Mouse (Mus musculus): ENCODE measurements around the gene Prkd2. TPM values are rescaled to one million over a fixed set of nuclear protein-coding genes. Genes with fewer than 3 reads are reported as not detected.

Gene Prkd2
- total RNA-seq, 2 experiments from 2014 or later, result 5.2 to 14.2 TPM

GRCm38 (mm10) chr7:16851636-16852035 lies 8.9 kb downstream of the Prkd2 start:
- no peak for ATAC-seq (replicated peaks; ENCODE audit: low FRiP score, low TSS enrichment, poor library complexity, severe bottlenecking)

DNA sequence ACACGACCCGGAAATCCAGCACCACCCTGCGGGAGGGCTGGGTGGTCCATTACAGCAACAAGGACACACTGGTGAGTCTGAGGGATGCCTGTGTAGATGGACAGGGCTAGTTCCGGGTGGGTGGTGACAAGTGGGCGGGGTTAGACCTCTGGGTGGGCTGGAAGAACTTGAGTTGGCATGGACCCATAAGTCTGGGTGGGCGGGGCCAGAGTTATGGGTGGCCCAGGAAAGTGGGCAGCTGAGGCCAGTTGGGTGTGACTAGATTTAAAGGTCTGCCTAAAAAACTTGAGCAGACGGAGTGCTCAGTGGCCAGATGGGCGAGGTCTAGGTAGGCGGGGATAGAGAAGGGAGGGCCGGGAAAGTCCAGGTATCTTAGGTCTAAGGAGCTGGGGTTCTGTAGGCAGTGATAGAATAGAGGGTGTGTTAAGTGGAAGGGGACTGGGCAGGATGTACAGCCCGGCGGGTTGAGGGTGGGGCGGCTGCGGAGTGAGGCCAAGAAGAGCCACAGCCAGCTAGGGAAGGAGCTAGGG lies 10.7 kb downstream of the Prkd2 start:
- no peak for ATAC-seq (replicated peaks; ENCODE audit: low FRiP score, low TSS enrichment, poor library complexity, severe bottlenecking)

GRCm38 (mm10) chr7:16858336-16858735 lies 15.6 kb downstream of the Prkd2 start:
- ATAC-seq (replicated peaks; ENCODE audit: low FRiP score, low TSS enrichment, poor library complexity, severe bottlenecking), result peak; percentile 69

DNA sequence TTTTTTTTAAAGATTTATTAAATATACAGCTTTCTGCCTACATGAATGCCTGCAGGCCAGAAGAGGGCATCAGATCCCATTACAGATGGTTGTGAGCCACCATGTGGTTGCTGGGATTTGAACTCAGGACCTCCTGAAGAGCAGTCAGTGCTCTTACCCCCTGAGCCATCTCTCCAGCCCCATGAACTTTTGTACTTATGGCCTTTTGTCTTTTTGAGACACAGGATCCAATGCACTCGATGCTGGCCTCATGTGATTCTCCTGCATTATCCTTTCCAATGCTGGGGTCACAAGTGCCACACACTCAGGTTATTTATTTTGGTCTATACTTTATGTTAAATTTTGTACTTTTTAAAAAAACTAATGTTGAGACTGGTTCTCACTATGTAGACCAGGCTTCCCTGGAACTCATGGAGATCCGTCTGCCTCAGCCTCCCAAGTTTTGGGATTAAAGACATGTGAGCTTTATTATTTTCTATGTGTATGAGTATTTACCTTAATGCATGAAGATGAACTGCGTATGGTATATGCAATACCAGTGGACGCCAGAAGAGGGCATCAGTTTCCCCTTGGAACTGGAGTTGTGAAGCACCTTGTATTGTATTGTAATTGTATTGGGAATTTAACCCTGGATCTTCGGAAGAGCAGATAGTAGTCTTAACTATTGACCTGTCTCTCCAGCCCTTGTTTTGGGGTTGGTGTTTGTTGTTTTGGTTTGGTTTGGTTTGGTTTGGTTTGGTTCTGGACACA lies 17.4 kb downstream of the Prkd2 start:
- 0 out of 2 replicates have a peak, but pooled peaks have one; percentile 43 for ATAC-seq (replicated peaks; ENCODE audit: low FRiP score, low TSS enrichment, poor library complexity, severe bottlenecking)

DNA sequence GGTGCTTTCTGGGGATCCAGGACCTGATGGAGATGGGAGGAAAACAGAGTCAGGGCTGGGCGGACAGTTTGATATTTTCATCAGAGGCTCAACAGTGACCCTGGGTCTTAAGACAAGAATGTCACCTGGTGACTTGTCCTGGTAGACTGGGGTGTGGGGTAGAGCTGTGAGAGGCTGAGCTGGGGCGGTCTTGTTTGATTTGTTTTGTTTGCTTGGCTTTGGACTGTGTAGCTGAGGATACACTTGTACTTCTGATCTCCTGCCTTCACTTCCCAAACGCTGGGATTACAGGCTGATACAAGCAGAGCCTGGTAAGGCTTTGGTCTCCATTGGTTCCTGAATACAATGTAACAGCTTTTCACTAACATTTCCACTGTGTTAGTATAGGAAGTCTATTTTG lies 24.8 kb downstream of the Prkd2 start:
- ATAC-seq (replicated peaks; ENCODE audit: low FRiP score, low TSS enrichment, poor library complexity, severe bottlenecking), result no peak

- ATAC-seq (replicated peaks; ENCODE audit: low FRiP score, low TSS enrichment, poor library complexity, severe bottlenecking), result no peak
Observed at GRCm38 (mm10) chr7:16869497-16869896, 26.8 kb downstream of the Prkd2 start.

- no peak for ATAC-seq (replicated peaks; ENCODE audit: low FRiP score, low TSS enrichment, poor library complexity, severe bottlenecking)
Observed at GRCm38 (mm10) chr7:16871600-16871999, 28.9 kb downstream of the Prkd2 start.

GRCm38 (mm10) chr7:16872478-16872877 lies 29.8 kb downstream of the Prkd2 start:
- no peak for ATAC-seq (replicated peaks; ENCODE audit: low FRiP score, low TSS enrichment, poor library complexity, severe bottlenecking)

GRCm38 (mm10) chr7:16873392-16873791 lies 30.7 kb downstream of the Prkd2 start:
- no peak for ATAC-seq (replicated peaks; ENCODE audit: low FRiP score, low TSS enrichment, poor library complexity, severe bottlenecking)

- ATAC-seq (replicated peaks; ENCODE audit: low FRiP score, low TSS enrichment, poor library complexity, severe bottlenecking), result peak; percentile 64
Observed at GRCm38 (mm10) chr7:16874190-16874589, 31.5 kb downstream of the Prkd2 start.

- ATAC-seq (replicated peaks; ENCODE audit: low FRiP score, low TSS enrichment, poor library complexity, severe bottlenecking), result peak; percentile 92
Observed at GRCm38 (mm10) chr7:16874756-16875309, 32.1 kb downstream of the Prkd2 start.

GRCm38 (mm10) chr7:16875310-16875325 lies 32.4 kb downstream of the Prkd2 start, which contains the start of gene Dact3:
TSS of gene Dact3 (plus strand) at chr7:16875317.
- no peak for ATAC-seq (replicated peaks; ENCODE audit: low FRiP score, low TSS enrichment, poor library complexity, severe bottlenecking)

- ATAC-seq (replicated peaks; ENCODE audit: low FRiP score, low TSS enrichment, poor library complexity, severe bottlenecking), result no peak
Observed at GRCm38 (mm10) chr7:16875326-16875725, 32.6 kb downstream of the Prkd2 start.

- no peak for ATAC-seq (replicated peaks; ENCODE audit: low FRiP score, low TSS enrichment, poor library complexity, severe bottlenecking)
Observed at GRCm38 (mm10) chr7:16876006-16876405, 33.3 kb downstream of the Prkd2 start.

DNA sequence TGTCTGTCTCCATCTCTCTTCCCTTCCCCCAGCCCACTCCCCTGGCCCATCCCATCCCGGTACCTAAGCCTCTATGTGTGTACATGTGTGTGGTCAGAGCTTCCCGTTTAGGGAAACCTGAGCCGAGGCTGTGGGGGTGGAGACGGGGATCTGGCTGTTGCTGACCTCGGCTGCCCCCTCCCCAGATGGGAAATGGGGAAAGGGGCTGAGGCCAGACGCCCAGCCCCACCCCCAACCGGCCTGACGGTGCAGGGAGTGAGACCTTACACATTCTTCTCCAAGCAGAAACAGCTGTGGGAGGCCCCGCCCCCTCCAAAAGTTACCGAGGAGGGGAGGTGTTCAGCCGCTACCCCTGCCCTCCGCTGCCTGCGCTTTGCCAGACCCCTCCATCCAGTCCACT lies 33.9 kb downstream of the Prkd2 start:
- no peak for ATAC-seq (replicated peaks; ENCODE audit: low FRiP score, low TSS enrichment, poor library complexity, severe bottlenecking)

GRCm38 (mm10) chr7:16877717-16878116 lies 35.0 kb downstream of the Prkd2 start:
- ATAC-seq (replicated peaks; ENCODE audit: low FRiP score, low TSS enrichment, poor library complexity, severe bottlenecking), result no peak

GRCm38 (mm10) chr7:16879796-16880547 lies 37.3 kb downstream of the Prkd2 start:
- no peak for ATAC-seq (replicated peaks; ENCODE audit: low FRiP score, low TSS enrichment, poor library complexity, severe bottlenecking)

DNA sequence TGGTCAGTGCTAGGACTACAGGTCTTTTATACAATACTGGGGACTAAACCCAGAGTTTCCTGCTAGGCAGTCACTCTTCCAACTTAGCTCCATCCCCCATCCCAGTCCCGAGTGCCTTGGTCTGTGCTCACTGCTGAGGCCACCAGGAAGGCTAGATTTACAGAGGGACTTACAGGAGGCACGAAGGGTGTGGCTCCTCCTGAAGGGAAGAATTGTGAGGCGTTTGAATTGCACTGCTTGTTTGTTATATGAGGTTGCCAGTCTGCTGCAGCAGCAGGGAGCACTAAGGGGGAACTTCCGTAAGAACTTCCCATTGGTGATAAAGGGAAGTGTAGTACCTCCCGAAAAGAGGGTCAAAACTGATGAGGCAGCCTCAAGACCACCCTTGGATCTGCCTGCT lies 37.9 kb downstream of the Prkd2 start:
- ATAC-seq (replicated peaks; ENCODE audit: low FRiP score, low TSS enrichment, poor library complexity, severe bottlenecking), result no peak

DNA sequence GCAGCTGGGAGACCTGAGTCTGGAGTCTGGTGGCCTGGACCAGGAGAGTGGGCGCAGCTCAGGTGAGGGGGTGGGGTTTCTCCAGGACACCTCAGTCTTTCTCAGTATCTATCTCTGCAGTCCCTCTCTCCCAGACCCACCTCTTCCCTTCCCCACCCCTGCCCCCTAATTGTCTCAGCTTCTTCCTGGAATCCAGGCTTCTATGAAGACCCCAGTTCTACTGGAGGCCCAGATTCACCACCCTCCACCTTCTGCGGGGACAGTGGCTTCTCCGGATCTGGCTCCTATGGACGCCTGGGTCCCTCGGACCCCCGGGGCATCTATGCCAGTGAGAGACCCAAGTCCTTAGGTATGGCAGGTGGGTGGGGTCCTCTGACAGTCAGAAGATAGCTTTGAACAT lies 40.5 kb downstream of the Prkd2 start:
- no peak for ATAC-seq (replicated peaks; ENCODE audit: low FRiP score, low TSS enrichment, poor library complexity, severe bottlenecking)

GRCm38 (mm10) chr7:16884334-16884733 lies 41.6 kb downstream of the Prkd2 start:
- no peak for ATAC-seq (replicated peaks; ENCODE audit: low FRiP score, low TSS enrichment, poor library complexity, severe bottlenecking)

- ATAC-seq (replicated peaks; ENCODE audit: low FRiP score, low TSS enrichment, poor library complexity, severe bottlenecking), result no peak
Observed at GRCm38 (mm10) chr7:16885271-16885776, 42.6 kb downstream of the Prkd2 start.
